Mouse (Mus musculus): Measurements from ENCODE around the gene Cct2. TPM values are rescaled to one million over a fixed set of nuclear protein-coding genes. Genes with fewer than 3 reads are reported as not detected.

Gene Cct2
- 100 to 1,000 TPM; 132 to 146 TPM for total RNA-seq (2021)
- long read RNA-seq, experiment 1, transcript Cct2-201 (16 exons, 1,959 nt): major isoform, 103 of 112 reads
- long read RNA-seq, experiment 1, partial matches to known transcripts: 4 of 112 reads
- long read RNA-seq, experiment 1, other reads (novel, unspliced or antisense): 5 of 112 reads
- long read RNA-seq, experiment 2, transcript Cct2-201 (16 exons, 1,959 nt): major isoform, 117 of 128 reads
- long read RNA-seq, experiment 2, partial matches to known transcripts: 5 of 128 reads
- long read RNA-seq, experiment 2, other reads (novel, unspliced or antisense): 6 of 128 reads

DNA sequence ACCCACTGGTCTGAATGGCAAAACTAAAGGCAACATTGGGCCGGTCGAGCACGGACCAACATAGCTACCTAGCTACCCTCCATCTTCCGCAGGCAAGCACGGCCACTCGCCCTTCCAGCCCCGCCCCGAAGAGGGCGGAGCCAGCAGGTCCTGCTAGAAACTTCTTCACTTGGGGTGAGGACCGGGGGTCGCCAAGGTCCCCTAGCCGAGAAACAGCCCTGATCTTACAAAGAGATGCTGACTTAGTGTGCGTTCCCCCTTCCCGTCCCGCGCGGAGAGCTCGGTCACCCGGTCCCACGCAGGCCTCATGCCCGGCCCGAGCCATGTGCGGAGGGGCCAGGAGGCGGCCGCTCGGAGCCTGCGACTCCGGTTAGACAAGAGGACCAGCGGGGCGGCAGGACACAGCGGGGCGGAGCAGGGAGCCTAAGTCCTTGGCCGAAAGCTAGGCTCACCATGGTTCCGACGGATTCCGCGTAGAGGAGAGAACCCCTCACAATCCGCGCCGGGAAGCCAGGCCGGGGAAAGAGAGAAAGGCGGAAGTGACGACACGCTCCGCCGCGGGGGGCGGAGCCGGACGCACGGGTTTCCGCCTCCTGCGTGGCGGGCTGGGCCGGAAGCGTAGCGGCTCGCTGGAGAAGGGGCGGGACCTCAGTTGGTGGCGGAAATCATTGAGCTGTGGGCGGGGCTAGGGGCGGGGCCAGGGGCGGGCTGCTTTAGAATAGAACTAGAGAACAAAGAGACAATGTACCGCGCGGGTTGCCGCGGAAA, at the start of gene Cct2:
Gene Cct2, minus strand, starts transcription at position 561 of the 768 bp plus-strand sequence.
- intact Hi-C loops (cut with DNase I; ENCODE audit: low total_unique reads): no loop called here
- peak; percentile 93 for DNase-seq

DNA sequence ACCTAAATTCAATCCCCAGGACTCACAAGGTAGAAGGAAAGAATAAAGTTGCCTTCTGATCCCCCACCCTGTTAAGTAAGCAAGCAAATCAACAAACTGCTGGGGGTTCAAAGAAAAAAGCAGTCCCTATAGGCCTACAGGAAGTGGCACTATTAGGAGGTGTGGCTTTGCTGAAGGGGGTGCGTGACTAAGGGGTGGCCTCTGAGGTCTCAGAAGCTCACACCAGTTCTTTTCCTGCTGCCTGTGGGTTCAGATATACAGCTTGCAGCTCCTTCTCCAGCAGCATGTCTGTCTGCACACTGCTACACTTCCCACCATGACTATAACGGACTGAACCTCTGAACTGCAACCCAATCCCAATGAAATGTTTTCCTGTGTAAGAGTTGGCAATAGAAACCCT, 48.9 kb upstream of the Cct2 start:
- no peak for DNase-seq
- intact Hi-C loops (cut with DNase I; ENCODE audit: low total_unique reads): no loop called here

DNA sequence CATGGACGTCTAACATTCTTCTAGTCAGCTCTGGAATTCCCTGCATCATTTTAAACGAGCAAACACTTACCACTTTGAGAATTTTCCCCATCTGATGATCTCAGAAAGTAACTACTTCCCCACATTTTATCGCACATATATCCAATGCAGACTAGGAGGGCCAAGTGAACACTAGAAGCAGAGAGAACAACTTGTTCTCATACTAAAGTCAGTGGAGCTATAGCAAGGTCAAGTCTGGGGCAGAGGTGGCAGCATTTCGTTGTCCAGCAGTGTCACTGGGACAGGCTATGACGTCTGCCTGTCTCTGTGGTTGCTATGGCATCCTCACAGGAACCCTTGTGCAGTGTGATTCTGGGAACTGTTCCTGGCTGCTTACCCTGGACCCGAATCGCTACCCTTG, 47.8 kb upstream of the Cct2 start:
- intact Hi-C loops (cut with DNase I; ENCODE audit: low total_unique reads): no loop called here
- DNase-seq: no peak

DNA sequence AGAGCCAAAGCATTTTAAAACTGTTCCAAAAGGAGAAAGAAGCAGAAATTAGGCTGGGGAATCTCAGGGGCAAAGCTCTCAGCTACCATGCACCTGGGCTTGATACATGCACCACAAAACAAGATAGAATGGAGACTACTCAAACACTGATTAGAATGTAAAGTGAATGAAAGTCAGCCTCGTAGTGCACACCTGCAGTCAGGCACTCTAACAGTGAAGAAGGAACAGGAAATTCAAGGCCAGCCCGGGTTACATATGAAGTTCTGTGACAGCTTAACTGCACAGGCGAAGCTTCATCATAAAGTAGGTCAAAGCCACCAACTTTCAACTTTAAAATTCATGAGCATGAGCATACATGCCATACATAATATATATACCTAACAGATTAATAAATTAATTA, 46.7 kb upstream of the Cct2 start:
- intact Hi-C loops (cut with DNase I; ENCODE audit: low total_unique reads): no loop called here
- DNase-seq: no peak

DNA sequence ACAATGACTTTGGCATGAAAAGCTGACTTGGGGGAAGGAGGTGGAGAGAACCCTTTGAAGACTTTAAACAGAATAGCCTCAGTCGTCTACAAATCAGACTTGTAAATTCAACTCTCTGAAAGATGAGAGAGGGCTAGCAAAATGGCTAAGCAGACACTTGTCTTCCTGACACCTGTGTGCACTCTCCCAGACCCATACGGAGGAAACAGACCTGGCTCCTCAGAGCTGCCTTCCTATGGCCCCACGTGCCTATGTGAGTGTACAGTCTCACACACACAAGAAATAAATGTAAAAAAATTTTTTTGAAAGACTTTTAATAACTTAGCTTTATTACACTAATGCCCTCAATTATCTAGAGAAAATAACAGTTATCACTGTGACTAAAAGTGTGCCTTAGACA, 43.1 kb upstream of the Cct2 start:
- intact Hi-C loops (cut with DNase I; ENCODE audit: low total_unique reads): no loop called here
- DNase-seq: no peak

DNA sequence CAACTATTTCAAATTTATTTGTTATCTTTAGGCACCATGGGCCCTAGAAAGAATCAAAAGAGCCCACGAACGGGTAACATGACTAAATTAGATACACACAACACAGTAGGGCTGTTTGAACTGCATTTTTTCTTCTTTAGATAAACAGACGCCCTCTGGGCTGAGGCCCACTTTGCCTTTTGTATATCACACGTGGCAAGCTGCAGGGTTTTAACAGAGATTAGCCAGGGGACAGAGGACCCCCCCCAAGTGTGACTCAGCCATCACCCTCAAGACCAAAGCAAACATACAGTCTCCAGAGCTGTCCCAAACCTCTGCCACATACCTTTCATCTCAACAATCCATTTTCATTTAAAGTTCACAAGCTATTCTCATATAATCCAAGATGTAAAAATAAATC, 42.6 kb upstream of the Cct2 start:
- DNase-seq: no peak
- intact Hi-C loops (cut with DNase I; ENCODE audit: low total_unique reads): no loop called here

DNA sequence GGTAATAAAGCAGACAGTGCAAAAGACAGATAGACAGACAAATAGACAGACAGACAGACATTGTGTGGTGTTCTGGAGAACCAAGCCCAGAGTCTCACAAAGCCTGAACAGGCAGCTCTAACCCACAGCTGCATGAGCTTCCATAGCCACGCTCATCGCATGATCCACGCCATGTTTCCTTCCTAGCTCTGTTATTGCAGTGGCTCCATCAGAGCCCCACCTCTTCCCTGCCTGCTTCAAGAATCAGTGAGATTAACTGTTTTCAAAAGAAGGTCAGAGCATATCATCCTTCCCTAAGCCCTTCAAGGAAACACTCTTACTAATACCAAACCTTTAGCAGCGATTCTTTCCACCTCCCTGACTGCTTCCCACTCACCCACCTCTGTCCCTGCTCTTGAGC, 41.4 kb upstream of the Cct2 start:
- no peak for DNase-seq
- intact Hi-C loops (cut with DNase I; ENCODE audit: low total_unique reads): no loop called here

DNA sequence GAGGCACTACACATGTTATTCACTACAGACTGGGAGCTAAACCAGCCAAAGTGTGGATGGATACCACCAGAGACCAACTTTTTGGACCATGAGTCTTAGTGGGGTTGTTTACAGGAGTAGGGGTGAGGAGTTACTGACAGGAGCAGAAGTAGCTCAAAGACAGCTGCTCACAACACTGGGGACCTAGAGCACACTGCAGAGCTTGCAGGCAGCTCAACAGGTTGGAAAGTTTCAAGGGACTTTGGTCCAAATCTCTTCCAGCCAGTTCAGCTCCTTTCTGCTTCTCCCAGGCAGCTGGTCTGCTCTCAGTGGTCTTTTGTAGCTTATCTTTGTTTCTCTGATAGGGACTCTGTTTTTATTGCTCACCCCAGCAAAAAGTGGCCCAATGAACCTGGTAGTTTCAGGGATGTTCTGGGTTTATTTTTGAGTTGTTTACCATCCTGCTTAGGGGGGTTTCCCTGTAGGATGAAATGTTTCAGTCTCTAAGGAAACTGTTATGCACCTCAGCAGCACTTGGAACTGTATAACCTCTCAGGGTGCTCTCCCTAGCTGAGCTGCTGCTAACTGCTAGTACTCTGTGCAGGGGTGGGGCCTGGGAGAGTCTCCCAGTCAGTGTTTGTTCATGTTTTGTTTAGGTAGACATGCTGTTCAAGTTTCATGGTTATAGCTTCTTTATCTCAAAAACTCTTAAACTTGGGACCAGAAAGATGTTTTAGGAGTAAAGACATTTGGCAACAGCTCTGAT, 40.4 kb upstream of the Cct2 start:
- DNase-seq: no peak
- intact Hi-C loops (cut with DNase I; ENCODE audit: low total_unique reads): no loop called here

DNA sequence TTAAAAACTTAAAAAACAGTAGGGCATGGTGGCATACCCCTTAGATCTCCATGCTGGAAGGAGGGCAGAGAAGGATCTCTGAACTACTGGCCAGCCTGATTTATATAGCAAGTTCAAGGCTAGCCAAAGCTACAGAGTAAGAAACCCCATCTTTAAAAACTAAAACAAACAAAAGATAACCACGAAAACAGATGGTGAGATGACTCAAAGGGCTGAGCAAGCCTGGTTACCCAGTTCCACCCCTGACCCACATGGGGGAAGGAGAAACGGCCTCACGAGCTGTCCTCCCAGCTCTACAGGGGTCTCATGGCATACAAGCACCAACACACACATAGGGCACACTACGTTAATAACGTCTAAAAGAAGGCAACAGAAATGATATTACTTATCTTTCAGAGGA, 36.6 kb upstream of the Cct2 start:
- no peak for DNase-seq
- intact Hi-C loops (cut with DNase I; ENCODE audit: low total_unique reads): no loop called here

DNA sequence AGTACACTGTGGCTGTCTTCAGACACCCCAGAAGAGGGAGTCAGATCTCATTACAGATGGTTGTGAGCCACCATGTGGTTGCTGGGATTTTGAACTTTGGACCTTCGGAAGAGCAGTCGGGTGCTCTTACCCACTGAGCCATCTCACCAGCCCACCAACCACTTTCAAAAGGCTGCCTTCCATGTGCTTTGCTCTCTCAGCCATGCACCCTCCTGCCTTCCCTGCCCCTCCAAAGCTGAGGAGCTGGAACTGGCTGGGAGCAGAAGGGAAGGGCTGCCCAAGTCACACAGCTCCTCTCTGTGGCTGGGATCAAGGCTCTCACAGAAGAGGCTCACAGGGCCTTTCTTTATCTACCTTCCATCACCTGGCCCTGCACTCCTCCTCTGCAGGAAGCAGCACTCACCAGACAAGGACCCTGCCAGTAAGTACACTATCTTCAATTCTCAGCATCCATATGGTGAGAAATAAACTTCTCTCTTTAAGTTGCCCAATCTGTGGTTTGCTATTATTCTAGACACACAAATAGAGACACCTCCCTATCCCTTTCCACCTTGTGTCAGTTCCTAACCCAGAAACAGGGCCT, 33.6 kb upstream of the Cct2 start:
- DNase-seq: no peak
- intact Hi-C loops (cut with DNase I; ENCODE audit: low total_unique reads): loop anchor here (10.0 kb wide), 1 partner anchor 48 kb away; the partner anchor contains the start of gene Frs2

DNA sequence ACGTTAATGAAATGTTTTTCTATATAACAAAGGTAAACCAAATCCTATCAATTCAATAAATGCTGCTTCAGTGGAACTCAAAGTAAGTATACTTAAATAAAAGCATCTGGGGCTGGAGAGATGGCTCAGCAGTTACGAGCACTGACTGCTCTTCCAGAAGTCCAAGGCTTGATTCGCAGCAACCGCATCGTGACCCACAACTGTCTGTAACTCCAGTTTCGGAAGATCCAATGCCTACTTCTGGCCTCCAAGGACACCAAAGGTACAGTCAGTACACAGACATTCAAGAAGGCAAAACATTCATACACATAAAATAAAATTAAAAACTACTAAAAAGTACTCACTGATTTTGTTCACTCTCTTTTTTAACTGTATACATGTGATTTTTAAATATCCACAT, 32.5 kb upstream of the Cct2 start:
- no peak for DNase-seq
- intact Hi-C loops (cut with DNase I; ENCODE audit: low total_unique reads): loop anchor here (10.0 kb wide), 1 partner anchor 49 kb away; the partner anchor contains the start of gene Frs2

DNA sequence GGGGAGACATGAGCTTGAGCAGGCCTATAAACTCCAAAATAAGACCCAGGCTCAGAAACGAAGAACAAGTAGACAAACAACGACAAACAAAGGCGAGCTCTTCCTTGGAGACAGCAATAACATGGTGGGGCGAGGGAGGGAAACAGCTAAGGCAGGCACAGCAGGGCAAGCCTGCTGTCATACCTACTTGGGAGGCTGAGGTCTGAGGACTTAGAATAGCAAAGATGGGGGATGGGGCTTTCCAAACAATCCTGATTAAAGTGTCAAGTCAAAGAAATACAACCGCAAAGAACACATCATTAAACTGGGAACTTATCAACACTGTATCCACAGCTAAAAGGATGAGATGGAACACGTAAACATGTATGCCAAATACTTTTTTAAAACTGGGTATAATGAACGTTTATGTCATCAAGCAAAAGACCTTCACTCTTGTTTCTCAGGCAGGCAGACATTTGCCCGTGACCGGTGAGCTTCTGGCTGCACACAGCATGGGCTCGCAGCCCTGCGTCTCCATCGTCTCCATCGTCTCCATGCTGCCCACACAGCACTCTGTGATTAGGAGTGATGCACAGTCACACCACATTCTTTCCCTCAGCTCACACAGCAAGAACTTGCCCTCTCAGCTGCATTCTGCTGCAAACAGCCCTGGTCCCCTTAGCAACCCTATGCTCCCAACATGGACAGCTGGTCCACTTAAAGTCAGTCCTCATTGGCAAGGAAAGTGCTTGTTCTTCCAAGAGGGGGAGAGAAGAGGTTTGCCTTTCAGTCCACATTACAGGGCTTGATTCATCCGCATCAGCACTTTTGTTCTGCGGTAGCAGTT, 31.1 kb upstream of the Cct2 start:
- peak; percentile 23 for DNase-seq
- intact Hi-C loops (cut with DNase I; ENCODE audit: low total_unique reads): loop anchor here (10.0 kb wide), 1 partner anchor 50 kb away; the partner anchor contains the start of gene Frs2

DNA sequence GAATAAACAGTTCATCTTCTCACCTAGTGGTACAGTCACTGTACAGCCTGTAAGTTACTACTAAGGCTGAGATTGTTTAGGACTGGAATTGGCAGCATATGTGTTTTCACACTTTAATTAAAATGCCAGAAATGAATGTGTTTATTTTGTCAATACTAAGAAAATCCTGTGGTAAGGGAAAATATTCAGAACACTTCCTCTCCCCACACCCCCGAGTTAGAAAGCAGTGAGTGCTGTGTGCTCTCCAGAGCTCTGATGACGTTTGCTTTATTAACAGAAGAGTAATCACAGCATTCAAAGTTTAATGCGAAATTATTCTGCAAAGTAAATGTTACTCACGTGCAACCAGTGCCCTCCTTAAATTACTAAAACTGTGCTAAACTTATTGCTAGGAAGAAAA, 26.0 kb upstream of the Cct2 start:
- no peak for DNase-seq
- intact Hi-C loops (cut with DNase I; ENCODE audit: low total_unique reads): loop anchor here (10.0 kb wide), 1 partner anchor 55 kb away; the partner anchor contains the start of gene Frs2

DNA sequence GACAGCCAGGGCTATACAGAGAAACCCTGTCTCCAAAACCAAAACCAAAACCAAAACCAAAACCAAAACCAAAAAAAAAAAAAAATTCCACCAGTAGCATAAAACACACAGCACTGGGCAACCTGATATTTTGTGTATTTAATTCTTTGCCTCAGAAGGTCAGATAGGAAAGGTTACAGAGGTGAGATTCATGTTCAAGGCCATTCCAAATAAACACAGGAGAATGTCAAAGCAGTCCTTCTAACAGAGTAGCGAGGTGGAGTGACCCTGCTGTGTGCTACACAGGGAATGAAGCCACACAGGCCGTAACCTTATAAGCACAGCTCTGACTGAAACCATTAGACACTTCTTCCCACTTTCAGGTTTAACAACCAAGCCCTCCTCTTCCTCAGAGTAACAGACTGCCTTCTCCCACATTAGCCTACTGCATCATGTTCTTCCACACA, 18.3 kb upstream of the Cct2 start:
- DNase-seq: no peak
- intact Hi-C loops (cut with DNase I; ENCODE audit: low total_unique reads): no loop called here

DNA sequence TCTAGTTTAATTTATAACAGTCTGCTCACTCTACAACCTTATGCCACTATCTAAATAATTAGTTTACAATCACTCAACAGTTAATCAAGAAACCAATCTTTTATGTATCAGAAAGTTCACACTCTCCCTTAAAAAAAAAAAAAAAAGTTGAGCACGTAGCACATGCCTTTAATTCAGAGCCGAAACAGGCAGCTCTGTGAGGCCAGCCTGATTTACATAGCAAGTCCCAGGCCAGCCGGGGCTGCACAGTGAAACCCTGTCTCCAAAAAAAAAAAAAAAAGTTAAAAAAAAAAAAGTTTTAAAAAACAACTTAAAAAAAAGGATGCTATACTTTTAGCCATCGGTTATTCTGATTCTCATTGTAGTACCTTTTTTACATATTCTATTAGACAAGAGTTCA, 17.7 kb upstream of the Cct2 start:
- intact Hi-C loops (cut with DNase I; ENCODE audit: low total_unique reads): no loop called here
- DNase-seq: no peak

DNA sequence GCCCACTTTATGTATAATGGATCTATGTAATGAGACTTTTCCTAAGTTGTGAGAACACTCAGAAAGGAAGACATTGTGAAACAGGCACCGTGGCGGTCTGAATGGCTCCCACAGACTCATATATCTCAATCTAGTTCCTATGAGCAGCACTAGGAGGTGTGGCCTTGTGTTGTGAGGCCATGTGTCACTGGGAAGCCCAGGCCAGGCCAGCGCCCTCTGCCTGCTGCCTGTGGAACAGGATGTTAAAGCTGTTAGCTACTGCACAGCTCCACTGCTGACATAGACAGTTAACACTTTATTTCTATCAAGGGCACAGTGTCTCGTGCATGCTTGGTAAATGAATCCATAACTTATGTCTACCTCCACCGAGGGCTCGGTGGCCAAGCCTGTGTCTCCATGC, 14.7 kb upstream of the Cct2 start:
- intact Hi-C loops (cut with DNase I; ENCODE audit: low total_unique reads): no loop called here
- peak; percentile 46 for DNase-seq

DNA sequence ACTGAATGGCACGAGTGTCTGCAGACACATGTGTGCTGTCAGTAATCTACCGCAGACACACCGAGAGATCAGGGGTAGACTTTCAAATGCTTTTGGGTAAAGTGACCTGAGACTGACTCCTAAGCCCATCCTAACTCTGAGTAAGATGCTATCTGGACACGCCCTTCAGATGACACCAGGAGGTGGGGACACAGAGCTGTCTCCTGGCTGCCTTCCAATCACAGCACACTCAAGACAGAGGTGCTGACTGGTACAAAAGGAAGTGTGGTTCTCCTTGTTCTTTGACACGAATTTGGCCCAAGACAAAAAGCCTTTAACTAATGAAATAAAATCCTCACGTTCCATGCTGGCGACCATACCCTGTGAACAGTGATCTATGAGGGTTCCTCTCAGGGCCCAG, 9.6 kb upstream of the Cct2 start:
- intact Hi-C loops (cut with DNase I; ENCODE audit: low total_unique reads): loop anchor here (5.0 kb wide), 1 partner anchor 134 kb away; no protein-coding TSS in a partner anchor
- DNase-seq: no peak

DNA sequence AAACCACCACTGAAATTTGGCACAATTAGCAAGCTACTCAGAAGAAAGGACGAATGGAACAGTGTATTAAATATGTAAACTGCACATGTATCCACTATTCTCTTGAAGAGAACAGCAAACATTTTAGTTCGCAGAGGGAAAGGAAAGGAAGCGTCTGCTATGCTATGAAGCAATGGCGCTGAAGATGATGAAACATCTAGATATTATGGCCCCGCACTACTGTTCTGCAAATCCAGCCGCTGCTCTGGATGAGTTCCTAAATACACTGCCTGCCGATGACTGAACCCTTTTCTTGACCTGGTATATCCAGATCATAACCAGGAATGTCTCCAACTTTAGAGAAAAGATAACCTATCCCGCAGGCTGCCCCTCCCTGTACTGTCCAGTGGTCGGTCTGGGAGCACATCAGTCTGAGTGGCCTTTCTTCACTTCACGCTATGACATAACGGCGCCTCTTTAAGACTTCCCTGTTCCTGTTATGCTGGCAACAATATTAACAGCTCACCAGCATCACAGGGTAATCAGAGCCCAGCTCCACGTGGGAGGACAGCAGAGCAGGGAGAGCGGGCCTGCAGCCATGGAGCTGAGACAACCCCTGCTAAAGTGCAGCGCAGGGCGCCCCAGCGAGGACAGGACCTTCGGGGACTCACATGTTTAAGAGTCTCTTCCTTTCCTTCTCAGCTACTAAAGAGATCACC, 8.7 kb upstream of the Cct2 start:
- intact Hi-C loops (cut with DNase I; ENCODE audit: low total_unique reads): loop anchor here (5.0 kb wide), 1 partner anchor 135 kb away; no protein-coding TSS in a partner anchor
- DNase-seq: no peak

Data from gastrocnemius, postnatal 14 days (tissue).